Mouse (Mus musculus) cerebellum, adult 8-10 months (tissue): ENCODE results near the gene Nol4l.
"Not testable (repeated sequence)": the region's sequence is repeated elsewhere in the genome, so short reads cannot be mapped to it uniquely, and the experiment has no call there.

ENCODE experiments used
- DNase-seq: peaks from one replicate; pipeline ENCODE4 v3.0.0; 2022

The Nol4l gene

GRCm38 (mm10) chr2:153510136-153510535 lies 19.6 kb downstream of the Nol4l start:
- DNase-seq: peak; percentile 59

- DNase-seq: peak; percentile 70
Measured at GRCm38 (mm10) chr2:153509211-153510029, 20.4 kb downstream of the Nol4l start.

- no peak for DNase-seq
Measured at GRCm38 (mm10) chr2:153508405-153508804, 21.4 kb downstream of the Nol4l start.

- DNase-seq: peak; percentile 36
Measured at GRCm38 (mm10) chr2:153507969-153508368, 21.8 kb downstream of the Nol4l start.

- no peak for DNase-seq
Measured at GRCm38 (mm10) chr2:153506385-153506784, 23.4 kb downstream of the Nol4l start.

- DNase-seq: peak; percentile 60
Measured at GRCm38 (mm10) chr2:153499154-153499553, 30.6 kb downstream of the Nol4l start.

GRCm38 (mm10) chr2:153496898-153497297 lies 32.9 kb downstream of the Nol4l start:
- DNase-seq: peak; percentile 75

GRCm38 (mm10) chr2:153496301-153496700 lies 33.5 kb downstream of the Nol4l start:
- no peak for DNase-seq

GRCm38 (mm10) chr2:153495818-153496217 lies 34.0 kb downstream of the Nol4l start:
- DNase-seq: peak; percentile 35

- DNase-seq: not testable (repeated sequence)
Measured at GRCm38 (mm10) chr2:153495391-153495790, 34.4 kb downstream of the Nol4l start.

- DNase-seq: peak; percentile 66
Measured at GRCm38 (mm10) chr2:153494293-153494811, 35.4 kb downstream of the Nol4l start.

GRCm38 (mm10) chr2:153493781-153494292 lies 35.9 kb downstream of the Nol4l start:
- peak; percentile 43 for DNase-seq

- DNase-seq: no peak
Measured at GRCm38 (mm10) chr2:153493393-153493731, 36.4 kb downstream of the Nol4l start.

- peak; percentile 81 for DNase-seq
Measured at GRCm38 (mm10) chr2:153492573-153493392, 37.0 kb downstream of the Nol4l start, which contains the start of gene 4930404H24Rik. Gene 4930404H24Rik (plus strand): TSS chr2:153492790.

GRCm38 (mm10) chr2:153492179-153492517 lies 37.6 kb downstream of the Nol4l start:
- DNase-seq: peak; percentile 67

- DNase-seq: peak; percentile 77
Measured at GRCm38 (mm10) chr2:153491512-153492178, 38.1 kb downstream of the Nol4l start.

- no peak for DNase-seq
Measured at GRCm38 (mm10) chr2:153490940-153491339, 38.8 kb downstream of the Nol4l start.

GRCm38 (mm10) chr2:153490116-153490515 lies 39.7 kb downstream of the Nol4l start:
- DNase-seq: peak; percentile 18

GRCm38 (mm10) chr2:153484071-153484470 lies 45.7 kb downstream of the Nol4l start:
- DNase-seq: no peak

- peak; percentile 66 for DNase-seq
Measured at GRCm38 (mm10) chr2:153483118-153483983, 46.4 kb downstream of the Nol4l start.

- DNase-seq: no peak
Measured at GRCm38 (mm10) chr2:153481861-153482120, 48.0 kb downstream of the Nol4l start.
